Mouse (Mus musculus) spleen, adult 2 months (tissue): ENCODE data around the gene Mrps11.

Experiments
- CTCF ChIP-seq: fragments of 200-500 bp; IDR thresholded peaks from 2 replicates; pipeline ENCODE4 v1.5.1; 2011; ENCODE audit warnings: mild to moderate bottlenecking, inconsistent platforms; ENCODE audit not compliant: insufficient read depth, insufficient read length, insufficient replicate concordance; ENCODE audit errors: extremely low read depth
- POLR2A ChIP-seq: fragments of 200-500 bp; IDR thresholded peaks from 2 replicates; pipeline ENCODE4 v1.6.1; 2011; ENCODE audit warnings: low read depth, low read length, inconsistent platforms

DNA sequence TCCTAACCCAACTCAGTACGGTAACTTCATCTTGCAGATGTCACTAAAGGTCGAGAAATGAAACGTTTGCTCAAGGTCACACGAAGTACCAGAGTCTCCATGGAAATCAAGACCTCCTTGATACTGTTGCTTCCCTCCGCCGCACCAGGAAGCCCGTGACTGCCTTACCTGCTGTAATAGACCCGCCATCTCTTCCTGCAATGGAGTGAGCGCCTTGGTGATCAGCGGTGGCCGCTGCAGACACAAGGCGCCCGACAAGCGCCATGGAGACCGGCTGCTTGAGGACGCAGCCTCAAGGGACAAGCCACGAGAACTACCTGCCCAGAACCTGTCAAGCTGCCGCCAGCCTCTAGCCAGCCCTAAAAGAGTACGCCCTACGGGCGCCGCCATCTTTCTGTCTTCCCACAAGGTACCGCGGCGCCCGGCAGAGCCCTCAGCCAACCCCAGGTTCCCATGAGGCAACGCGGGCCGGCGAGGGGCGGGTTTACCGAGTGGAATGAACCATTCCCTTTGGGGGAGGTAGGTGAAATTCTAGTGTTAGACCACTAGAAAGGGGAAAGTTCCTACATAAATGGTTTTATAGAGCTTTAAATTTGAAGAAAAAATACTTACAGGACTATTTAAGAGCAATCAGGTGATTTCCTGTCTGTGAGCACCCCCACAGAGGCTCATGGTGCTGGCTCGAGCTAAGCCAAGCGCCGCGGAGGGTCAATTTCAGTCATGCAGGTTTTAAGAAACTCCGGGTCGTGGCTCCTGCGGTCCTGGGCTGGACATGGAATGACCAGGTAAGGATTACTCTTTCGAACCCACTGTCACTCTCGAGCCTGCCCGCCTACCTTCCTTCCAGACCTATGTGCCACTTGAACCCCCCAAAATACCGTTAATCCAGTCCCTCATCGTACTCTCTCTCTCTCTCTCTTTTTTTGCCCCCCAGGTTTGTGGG, at the start of gene Mrps11, which contains the start of gene Mrpl46:
- no peak for TF ChIP-seq CTCF
- peak; percentile 19; the same call in 1 of the 2 replicates for TF ChIP-seq POLR2A
